Mouse (Mus musculus) olfactory bulb, adult 2 months (tissue): ENCODE results near the gene Qrsl1. TPM values are rescaled to one million over a fixed set of nuclear protein-coding genes. Genes with fewer than 3 reads are reported as not detected.

Experiments
- H3K27ac ChIP-seq: fragments of 200-500 bp; 2 replicates; pipeline ENCODE4 v1.5.1; 2012; ENCODE audit warnings: low read depth, low read length; ENCODE audit not compliant: insufficient read depth
- H3K4me1 ChIP-seq: fragments of 200-500 bp; 2 replicates; pipeline ENCODE4 v1.6.1; 2012; ENCODE audit warnings: low read length; ENCODE audit not compliant: control insufficient read depth, insufficient read depth
- H3K4me3 ChIP-seq: fragments of 200-500 bp; 2 replicates; pipeline ENCODE4 v1.5.1; 2012; ENCODE audit warnings: mild to moderate bottlenecking, low read depth, low read length, moderate library complexity; ENCODE audit not compliant: insufficient read depth
- CTCF ChIP-seq: fragments of 200-500 bp; IDR thresholded peaks from 2 replicates; pipeline ENCODE4 v1.5.1; 2012; ENCODE audit warnings: low read depth, mild to moderate bottlenecking, low read length, moderate library complexity; ENCODE audit not compliant: insufficient read depth
- POLR2A ChIP-seq: fragments of 200-500 bp; IDR thresholded peaks from 2 replicates; pipeline ENCODE4 v1.6.1; 2012; ENCODE audit warnings: mild to moderate bottlenecking, low read depth, low read length, moderate library complexity; ENCODE audit not compliant: insufficient read depth
- WGBS: fragments of 180-500 bp; shearing (Covaris S2); methylation state at CpG from one replicate; pipeline ENCODE4 v1.1.7; 2018; 5-methylcytosine and 5-hydroxymethylcytosine counted together
- polyA plus RNA-seq: library from polyadenylated mRNA; stranded (reverse); fragments of >200 nt; gene quantifications from 2 replicates; pipeline ENCODE4 v1.2.4, GENCODE M21; 2012; ENCODE audit warnings: low replicate concordance; ENCODE audit not compliant: missing spikeins, insufficient read depth, insufficient read length

Gene Qrsl1
- polyA plus RNA-seq, 1 experiment, result not detected

DNA sequence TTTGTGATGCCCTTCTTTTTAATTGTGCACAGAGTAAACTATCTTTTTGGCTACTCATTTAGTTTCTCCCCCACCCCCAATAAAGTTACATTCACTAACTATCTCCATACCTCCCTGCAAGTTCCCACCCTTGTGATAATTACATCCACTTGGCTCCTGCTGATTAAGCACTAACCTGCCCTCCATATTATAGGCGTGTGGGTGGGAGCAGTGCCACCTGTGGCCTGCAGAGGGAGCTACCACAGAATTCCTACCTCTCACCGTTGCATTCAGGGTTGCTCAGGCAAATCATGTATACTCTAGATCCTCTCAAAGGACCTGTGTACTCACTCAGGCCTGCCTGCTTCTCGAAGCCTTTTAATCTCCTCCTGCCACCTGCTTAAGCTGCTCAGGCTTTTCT, 56.1 kb downstream of the Qrsl1 start:
- no peak overlapping the region for H3K27ac ChIP-seq
- WGBS, result 79% methylated on average over 3 of the region's 3 CpGs
- H3K4me1 ChIP-seq, result no peaks in the 10 kb centered on the region
- TF ChIP-seq CTCF, result no peak
- TF ChIP-seq POLR2A, result no peak
- H3K4me3 ChIP-seq, result no peak overlapping the region

- H3K27ac ChIP-seq, result no peak overlapping the region
- no peak overlapping the region for H3K4me3 ChIP-seq
- H3K4me1 ChIP-seq, result no peaks in the 10 kb centered on the region
- TF ChIP-seq POLR2A (no peak), CTCF (no peak)
- 86% methylated on average over 5 of the region's 5 CpGs for WGBS
Measured at GRCm38 (mm10) chr10:43841441-43841840, 60.1 kb downstream of the Qrsl1 start.

- Histone ChIP-seq H3K4me3 (no peak overlapping the region), H3K27ac (no peak overlapping the region), H3K4me1 (0 out of 2 replicates have a peak, but pooled peaks cover 2% of the 10 kb centered on the region)
- WGBS, result 39% methylated on average over 5 of the region's 5 CpGs
- TF ChIP-seq CTCF (no peak), POLR2A (no peak)
Measured at GRCm38 (mm10) chr10:43832868-43833267, 68.7 kb downstream of the Qrsl1 start.

DNA sequence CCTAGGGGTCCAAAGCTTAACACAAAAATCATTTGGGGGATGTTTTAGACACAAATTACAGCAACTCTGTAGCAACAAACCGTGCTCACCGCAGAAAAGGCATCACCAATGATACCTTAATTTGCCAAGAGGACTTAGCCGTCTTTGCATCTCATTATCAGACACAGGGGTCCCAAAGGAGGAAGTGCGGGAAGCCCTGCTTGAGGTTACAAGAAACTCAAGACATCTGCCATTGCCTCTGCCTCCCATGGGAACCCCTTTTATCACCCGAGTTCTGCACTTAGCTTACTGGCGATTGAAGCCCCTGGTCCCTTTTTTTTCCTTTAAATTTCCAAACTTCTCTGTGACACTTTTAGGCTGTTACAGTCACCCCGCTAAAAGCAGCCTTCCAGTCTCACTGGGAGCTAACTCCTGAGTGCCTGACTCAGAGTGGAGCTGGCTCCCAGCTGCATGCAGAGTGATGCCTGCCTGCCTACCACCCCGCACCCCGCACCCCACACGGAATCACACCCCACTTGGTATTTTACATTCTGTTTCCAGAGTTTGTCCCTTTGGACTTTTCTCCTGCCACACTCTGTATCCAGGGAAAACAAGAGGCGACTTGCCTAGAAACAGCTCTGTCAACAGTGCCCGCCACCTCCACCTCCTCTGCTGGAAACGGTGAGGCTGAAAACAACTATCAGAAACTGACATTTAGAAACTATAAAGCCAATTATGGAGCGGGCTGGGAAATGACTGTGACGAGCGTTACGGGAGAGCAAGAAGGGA, 71.1 kb downstream of the Qrsl1 start:
- TF ChIP-seq CTCF (no peak), POLR2A (no peak)
- WGBS, result 35% methylated on average over 17 of the region's 17 CpGs
- Histone ChIP-seq H3K27ac (no peak overlapping the region), H3K4me3 (no peak overlapping the region), H3K4me1 (0 out of 2 replicates have a peak, but pooled peaks cover 2% of the 10 kb centered on the region)

DNA sequence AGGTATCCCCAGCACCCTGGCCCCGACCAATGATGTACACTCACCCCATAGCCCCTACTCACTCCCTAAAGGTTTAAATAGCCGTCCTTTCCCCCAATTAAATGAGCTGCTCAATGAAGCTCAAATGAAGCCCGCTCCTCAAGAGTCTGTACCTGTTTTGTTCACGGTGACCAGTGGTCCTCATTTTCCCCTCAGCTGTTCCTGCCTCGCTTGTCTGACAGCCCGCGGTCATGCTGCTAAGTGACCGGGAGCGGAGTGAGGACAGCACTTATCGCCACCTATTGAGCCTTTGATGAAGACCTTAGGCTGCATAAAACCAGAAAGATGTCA, 72.9 kb downstream of the Qrsl1 start:
- H3K4me1 ChIP-seq, result 0 out of 2 replicates have a peak, but pooled peaks cover 2% of the 10 kb centered on the region
- no peak for TF ChIP-seq CTCF
- no peak for TF ChIP-seq POLR2A
- no peak overlapping the region for H3K4me3 ChIP-seq
- WGBS, result 81% methylated on average over 10 of the region's 10 CpGs
- no peak overlapping the region for H3K27ac ChIP-seq

GRCm38 (mm10) chr10:43827958-43828685, 73.4 kb downstream of the Qrsl1 start:
- Histone ChIP-seq H3K4me3 (no peak overlapping the region), H3K27ac (no peak overlapping the region), H3K4me1 (0 out of 2 replicates have a peak, but pooled peaks cover 2% of the 10 kb centered on the region)
- WGBS, result 95% methylated on average over 10 of the region's 10 CpGs
- TF ChIP-seq POLR2A (no peak), CTCF (no peak)

DNA sequence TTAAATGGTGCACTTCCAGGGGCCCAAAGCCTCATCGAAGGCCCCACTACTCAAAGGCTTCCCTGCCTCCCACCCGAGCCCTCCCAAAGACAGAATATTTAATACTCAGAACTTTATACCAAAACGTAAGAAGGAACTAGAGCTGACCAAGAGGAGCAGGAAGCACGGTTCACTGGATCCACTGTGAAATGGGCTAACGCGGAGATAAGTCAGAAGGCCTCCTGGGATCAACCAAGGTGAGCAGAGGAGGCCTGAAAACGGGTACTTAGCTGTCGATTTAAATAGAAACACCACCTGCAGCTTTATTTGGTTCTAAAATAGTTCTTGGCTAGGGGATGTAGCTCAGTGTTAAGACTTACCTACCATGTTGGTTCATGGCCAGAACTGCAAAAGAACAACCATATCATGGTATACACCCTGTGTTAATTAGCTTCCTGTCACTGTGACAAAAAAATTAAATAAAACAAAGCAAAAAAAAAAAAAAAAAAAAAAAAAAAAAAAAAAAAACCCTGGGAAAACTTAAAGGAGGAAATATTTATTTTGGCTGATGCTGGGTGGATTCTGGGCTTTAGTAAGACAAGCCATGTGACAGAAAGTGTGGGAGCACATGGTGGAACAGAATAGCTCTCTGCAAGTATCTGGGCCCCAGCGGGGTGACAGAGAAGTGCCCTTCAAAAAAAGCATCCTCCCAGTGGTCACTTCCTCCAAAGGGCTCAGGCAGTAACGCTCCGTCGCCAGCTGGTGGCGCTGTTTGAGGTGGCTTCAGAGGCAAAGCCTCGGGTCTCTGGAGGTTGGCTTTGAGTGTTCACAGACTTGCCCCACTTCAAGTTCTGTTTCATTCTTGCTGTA, 74.5 kb downstream of the Qrsl1 start:
- WGBS, result 85% methylated on average over 14 of the region's 14 CpGs
- TF ChIP-seq CTCF (no peak), POLR2A (no peak)
- Histone ChIP-seq H3K4me1 (0 out of 2 replicates have a peak, but pooled peaks cover 2% of the 10 kb centered on the region), H3K4me3 (no peak overlapping the region), H3K27ac (no peak overlapping the region)

DNA sequence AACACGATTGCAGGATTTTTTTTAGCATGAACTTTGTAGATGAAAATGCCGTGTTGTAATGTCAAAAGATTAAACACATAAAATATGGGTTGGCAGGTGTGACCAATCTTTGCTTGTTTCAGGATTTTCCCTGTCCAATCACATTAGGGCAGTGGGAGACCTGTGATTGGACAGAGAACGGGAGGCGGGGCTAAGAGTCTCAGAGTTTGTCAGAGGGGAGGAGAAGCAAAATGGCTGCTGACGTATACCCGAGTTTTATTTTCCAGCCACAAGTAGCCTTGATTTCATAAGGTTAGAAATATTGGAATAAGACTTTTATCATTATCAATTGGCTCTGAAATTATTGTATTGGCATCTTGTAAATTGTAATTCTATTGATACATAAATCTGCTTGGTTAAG, 75.8 kb downstream of the Qrsl1 start:
- Histone ChIP-seq H3K4me1 (0 out of 2 replicates have a peak, but pooled peaks cover 2% of the 10 kb centered on the region), H3K27ac (no peak overlapping the region), H3K4me3 (no peak overlapping the region)
- 96% methylated on average over 6 of the region's 6 CpGs for WGBS
- TF ChIP-seq POLR2A, result no peak

- 90% methylated on average over 3 of the region's 3 CpGs for WGBS
- H3K4me3 ChIP-seq, result no peak overlapping the region
- H3K27ac ChIP-seq, result no peak overlapping the region
- no peaks in the 10 kb centered on the region for H3K4me1 ChIP-seq
- TF ChIP-seq CTCF, result no peak
- TF ChIP-seq POLR2A, result no peak
Measured at GRCm38 (mm10) chr10:43824713-43825112, 76.8 kb downstream of the Qrsl1 start.

Other genes with a start within 250 kb of the Qrsl1 start
- gene Rtn4ip1, start 62 bp upstream of the Qrsl1 start, polyA plus RNA-seq, result not detected in 2 replicates
- not detected in 2 replicates for gene Crybg1, start 247.1 kb upstream of the Qrsl1 start, polyA plus RNA-seq